Mouse (Mus musculus) intestine, embryonic 16.5 days (tissue): Measurements from ENCODE around the gene Cox4i1. TPM values are rescaled to one million over a fixed set of nuclear protein-coding genes. Genes with fewer than 3 reads are reported as not detected.
A peak's percentile ranks its signal among the peaks of the same experiment; 100 is the strongest.
"Not testable (repeated sequence)": the region's sequence is repeated elsewhere in the genome, so short reads cannot be mapped to it uniquely, and the experiment has no call there.

Source experiments
- ATAC-seq: fragments of 200-750 bp; cut with Nextera tagmentation; 2 replicates; pipeline ENCODE4 v1.8.0; 2017; ENCODE audit warnings: moderate TSS enrichment, moderate library complexity
- H3K27ac ChIP-seq: fragments of 300-500 bp; sonication (generic); 2 replicates; pipeline ENCODE4 v1.5.1; 2014; ENCODE audit warnings: mild to moderate bottlenecking, low read length
- H3K27me3 ChIP-seq: fragments of 300-500 bp; sonication (generic); replicated peaks from 2 replicates; pipeline ENCODE4 v1.6.1; 2014; ENCODE audit warnings: low read length, control low read depth, mixed read lengths; ENCODE audit not compliant: control insufficient read depth, insufficient read depth
- H3K36me3 ChIP-seq: fragments of 300-500 bp; sonication (generic); 2 replicates; pipeline ENCODE4 v1.6.1; 2014; ENCODE audit warnings: low read length, control low read depth; ENCODE audit not compliant: control insufficient read depth, insufficient read depth
- H3K4me1 ChIP-seq: fragments of 300-500 bp; sonication (generic); 2 replicates; pipeline ENCODE4 v1.6.1; 2014; ENCODE audit warnings: low read length, control low read depth, mixed read lengths; ENCODE audit not compliant: control insufficient read depth, insufficient read depth
- H3K4me2 ChIP-seq: fragments of 300-500 bp; sonication (generic); 2 replicates; pipeline ENCODE4 v1.6.1; 2014; ENCODE audit warnings: low read depth, low read length, control low read depth
- H3K4me3 ChIP-seq: fragments of 300-500 bp; sonication (generic); 2 replicates; pipeline ENCODE4 v1.5.1; 2014; ENCODE audit warnings: mild to moderate bottlenecking, low read length
- H3K9ac ChIP-seq: fragments of 300-500 bp; sonication (generic); 2 replicates; pipeline ENCODE4 v1.6.1; 2014; ENCODE audit warnings: low read depth, low read length
- H3K9me3 ChIP-seq: fragments of 300-500 bp; sonication (generic); 2 replicates; pipeline ENCODE4 v1.6.1; 2016; ENCODE audit warnings: low read length, control low read depth; ENCODE audit not compliant: control insufficient read depth
- WGBS: fragments of 180-500 bp; shearing (Covaris S2); extraction: QIAGEN DNeasy Blood & Tissue Kit; methylation state at CpG from one replicate; pipeline ENCODE4 v1.1.7; 2014; 5-methylcytosine and 5-hydroxymethylcytosine counted together
- polyA plus RNA-seq: library from polyadenylated mRNA; unstranded; fragments of >200 nt; fragmentation: Nextera tagmentation; extraction: Ambion mirVana; gene quantifications from 2 replicates; pipeline ENCODE4 v1.2.1, GENCODE M21; 2015

The Cox4i1 gene
- polyA plus RNA-seq, 1 experiment from 2014 or later = 1,710 TPM

GRCm38 (mm10) chr8:120673298-120673697, 5.3 kb downstream of the Cox4i1 start:
- Histone ChIP-seq H3K4me3 (no peak overlapping the region), H3K36me3 (peaks cover 33% of the 10 kb centered on the region), H3K27me3 (no peaks in the 10 kb centered on the region), H3K27ac (no peak overlapping the region), H3K4me1 (peaks cover 10% of the 10 kb centered on the region), H3K9ac (no peak overlapping the region), H3K4me2 (no peak overlapping the region), H3K9me3 (no peaks in the 10 kb centered on the region)
- WGBS = 95% methylated on average over 7 of the region's 7 CpGs
- no peak for ATAC-seq

- peaks cover 26% of the 10 kb centered on the region for H3K36me3 ChIP-seq
Observed at GRCm38 (mm10) chr8:120675718-120676117, 7.7 kb downstream of the Cox4i1 start.

GRCm38 (mm10) chr8:120678447-120678846, 10.4 kb downstream of the Cox4i1 start:
- Histone ChIP-seq H3K27me3 (no peaks in the 10 kb centered on the region), H3K4me1 (0 out of 2 replicates have a peak, but pooled peaks cover 6% of the 10 kb centered on the region), H3K9me3 (no peaks in the 10 kb centered on the region), H3K27ac (no peak overlapping the region), H3K4me3 (no peak overlapping the region), H3K9ac (no peak overlapping the region), H3K4me2 (no peak overlapping the region), H3K36me3 (peaks cover 7% of the 10 kb centered on the region)
- 0 out of 2 replicates have a peak, but pooled peaks have one; percentile 3 for ATAC-seq
- 13% methylated on average over 10 of the region's 10 CpGs for WGBS

More at GRCm38 (mm10) chr8:120675718-120676117, 7.7 kb downstream of the Cox4i1 start:
- no peaks in the 10 kb centered on the region for H3K9me3 ChIP-seq
- H3K4me2 ChIP-seq = no peak overlapping the region
- ATAC-seq = no peak
- no peak overlapping the region for H3K4me3 ChIP-seq
- no peak overlapping the region for H3K9ac ChIP-seq
- no peaks in the 10 kb centered on the region for H3K27me3 ChIP-seq
- 78% methylated on average over 8 of the region's 8 CpGs for WGBS
- no peak overlapping the region for H3K27ac ChIP-seq
- H3K4me1 ChIP-seq = peaks cover 9% of the 10 kb centered on the region

- H3K27ac ChIP-seq = peak overlapping the region; percentile 71
- H3K4me3 ChIP-seq = no peak overlapping the region
- H3K9me3 ChIP-seq = no peaks in the 10 kb centered on the region
- peak; percentile 84 for ATAC-seq
- H3K36me3 ChIP-seq = no peaks in the 10 kb centered on the region
- 38% methylated on average over 11 of the region's 11 CpGs for WGBS
- H3K9ac ChIP-seq = no peak overlapping the region
- H3K27me3 ChIP-seq = no peaks in the 10 kb centered on the region
- peak overlapping the region; percentile 26; the same call in 1 of the 2 replicates for H3K4me2 ChIP-seq
- peaks cover 11% of the 10 kb centered on the region for H3K4me1 ChIP-seq
Observed at GRCm38 (mm10) chr8:120679629-120680387, 11.8 kb downstream of the Cox4i1 start.

- not testable (repeated sequence) for H3K4me3 ChIP-seq, ATAC-seq, H3K36me3 ChIP-seq, H3K9me3 ChIP-seq, H3K9ac ChIP-seq, H3K4me2 ChIP-seq, H3K27me3 ChIP-seq
- peak overlapping the region; percentile 71; the same call in 1 of the 2 replicates for H3K27ac ChIP-seq
- 49% methylated on average over 7 of the region's 7 CpGs for WGBS
- peaks cover 16% of the 10 kb centered on the region for H3K4me1 ChIP-seq
Observed at GRCm38 (mm10) chr8:120680405-120680804, 12.4 kb downstream of the Cox4i1 start.

GRCm38 (mm10) chr8:120681113-120681512, 13.1 kb downstream of the Cox4i1 start:
- H3K36me3 ChIP-seq = no peaks in the 10 kb centered on the region
- no peaks in the 10 kb centered on the region for H3K27me3 ChIP-seq
- no peak for ATAC-seq
- 78% methylated on average over 10 of the region's 10 CpGs for WGBS
- no peak overlapping the region for H3K4me2 ChIP-seq
- H3K9ac ChIP-seq = no peak overlapping the region
- no peaks in the 10 kb centered on the region for H3K9me3 ChIP-seq
- H3K4me3 ChIP-seq = no peak overlapping the region
- H3K4me1 ChIP-seq = peaks cover 23% of the 10 kb centered on the region
- no peak overlapping the region for H3K27ac ChIP-seq

- 13% methylated on average over 10 of the region's 10 CpGs for WGBS
- Histone ChIP-seq H3K4me3 (no peak overlapping the region), H3K4me2 (peak overlapping the region; percentile 14; the same call in 1 of the 2 replicates), H3K9me3 (no peaks in the 10 kb centered on the region), H3K9ac (no peak overlapping the region), H3K27me3 (no peaks in the 10 kb centered on the region), H3K36me3 (no peaks in the 10 kb centered on the region), H3K4me1 (peaks cover 23% of the 10 kb centered on the region), H3K27ac (peak overlapping the region; percentile 95)
- ATAC-seq = peak; percentile 54
Observed at GRCm38 (mm10) chr8:120683602-120684001, 15.6 kb downstream of the Cox4i1 start.

GRCm38 (mm10) chr8:120684082-120684481, 16.1 kb downstream of the Cox4i1 start:
- Histone ChIP-seq H3K27ac (peak overlapping the region; percentile 95), H3K4me1 (peaks cover 20% of the 10 kb centered on the region), H3K4me2 (peak overlapping the region; percentile 14; the same call in 1 of the 2 replicates), H3K4me3 (no peak overlapping the region), H3K36me3 (no peaks in the 10 kb centered on the region), H3K27me3 (no peaks in the 10 kb centered on the region), H3K9ac (no peak overlapping the region), H3K9me3 (no peaks in the 10 kb centered on the region)
- WGBS = 53% methylated on average over 5 of the region's 5 CpGs
- ATAC-seq = peak; percentile 69

GRCm38 (mm10) chr8:120685097-120685496, 17.1 kb downstream of the Cox4i1 start:
- Histone ChIP-seq H3K36me3 (no peaks in the 10 kb centered on the region), H3K9me3 (no peaks in the 10 kb centered on the region), H3K27me3 (no peaks in the 10 kb centered on the region), H3K4me3 (no peak overlapping the region), H3K27ac (peak overlapping the region; percentile 95), H3K4me2 (peak overlapping the region; percentile 4; the same call in 1 of the 2 replicates), H3K4me1 (peaks cover 20% of the 10 kb centered on the region), H3K9ac (peak overlapping the region; percentile 54)
- ATAC-seq = peak; percentile 78
- 45% methylated on average over 5 of the region's 5 CpGs for WGBS
